Mouse (Mus musculus) MEL (cell line): ENCODE measurements around the gene Cd8a. TPM values are rescaled to one million over a fixed set of nuclear protein-coding genes. Genes with fewer than 3 reads are reported as not detected.

Experiments used
- DNase-seq: peaks from one replicate; pipeline ENCODE4 v3.0.0; 2011; ENCODE audit warnings: low read depth, low spot score
- H3K27ac ChIP-seq: 2 replicates; pipeline ENCODE4 v1.5.1; 2012; ENCODE audit warnings: low read depth, mild to moderate bottlenecking, control low read depth, low read length, moderate library complexity; ENCODE audit not compliant: control insufficient read depth
- H3K27me3 ChIP-seq, 2 experiments: fragments of 150-350 bp in 1 of 2; sonication (generic) in 1 of 2; 2 replicates each; pipeline ENCODE4 v1.6.1; 2012; ENCODE audit warnings: low read length in 2 of 2, mild to moderate bottlenecking in 2 of 2, improper control_type of control experiment in 1 of 2, moderate library complexity in 1 of 2; ENCODE audit not compliant: insufficient read depth in 2 of 2, control insufficient read depth in 1 of 2
- H3K36me3 ChIP-seq, 2 experiments: 2 replicates each; pipeline ENCODE4 v1.6.1; 2012 to 2014; ENCODE audit warnings: low read length in 2 of 2, improper control_type of control experiment in 1 of 2, inconsistent platforms in 1 of 2, mild to moderate bottlenecking in 1 of 2; ENCODE audit not compliant: insufficient read depth in 2 of 2, control insufficient read depth in 1 of 2
- H3K4me1 ChIP-seq, 2 experiments: fragments of 150-350 bp in 1 of 2; sonication (generic) in 1 of 2; 2 replicates each; pipeline ENCODE4 v1.6.1; 2012; ENCODE audit warnings: low read length in 2 of 2, improper control_type of control experiment in 1 of 2, mild to moderate bottlenecking in 1 of 2; ENCODE audit not compliant: insufficient read depth in 2 of 2, control insufficient read depth in 1 of 2
- H3K4me3 ChIP-seq, 2 experiments: fragments of 150-350 bp in 1 of 2; sonication (generic) in 1 of 2; 2 replicates each; pipeline ENCODE4 v1.5.1; 2012; ENCODE audit warnings: low read depth in 2 of 2, low read length in 2 of 2, mild to moderate bottlenecking in 2 of 2, moderate library complexity in 2 of 2, control low read depth in 1 of 2, improper control_type of control experiment in 1 of 2; ENCODE audit not compliant: control insufficient read depth in 1 of 2, insufficient read depth in 1 of 2
- H3K79me2 ChIP-seq: 2 replicates; pipeline ENCODE4 v1.6.1; 2012; ENCODE audit warnings: mild to moderate bottlenecking, low read length, moderate library complexity; ENCODE audit not compliant: control insufficient read depth, poor library complexity, insufficient read depth
- H3K9ac ChIP-seq: 2 replicates; pipeline ENCODE4 v1.6.1; 2012; ENCODE audit warnings: low read depth, mild to moderate bottlenecking, control low read depth, low read length, moderate library complexity; ENCODE audit not compliant: control insufficient read depth, poor library complexity, severe bottlenecking
- H3K9me3 ChIP-seq: fragments of 150-350 bp; sonication (generic); replicated peaks from 2 replicates; pipeline ENCODE4 v1.6.1; 2012; ENCODE audit warnings: mild to moderate bottlenecking, low read length, improper control_type of control experiment, moderate library complexity; ENCODE audit not compliant: insufficient read depth
- BHLHE40 ChIP-seq: IDR thresholded peaks from 2 replicates; pipeline ENCODE4 v1.6.1; 2012; ENCODE audit warnings: low read depth, mild to moderate bottlenecking, inconsistent platforms, low read length, improper control_type of control experiment, borderline replicate concordance
- CHD1 ChIP-seq: IDR thresholded peaks from 2 replicates; pipeline ENCODE4 v1.6.1; 2012; ENCODE audit warnings: low read depth, mild to moderate bottlenecking, inconsistent platforms, low read length, improper control_type of control experiment
- CHD2 ChIP-seq: IDR thresholded peaks from 2 replicates; pipeline ENCODE4 v1.6.1; 2011; ENCODE audit warnings: low read length, improper control_type of control experiment
- CTCF ChIP-seq, 3 experiments: IDR thresholded peaks in 2 of 3; conservative IDR thresholded peaks in 1 of 3; 2 replicates each; pipeline ENCODE4 v1.5.1; 2011 to 2012; ENCODE audit warnings: low read length in 3 of 3, low read depth in 2 of 3, mild to moderate bottlenecking in 2 of 3, improper control_type of control experiment in 1 of 3, inconsistent platforms in 1 of 3, mixed read lengths in 1 of 3, moderate library complexity in 1 of 3; ENCODE audit not compliant: control insufficient read depth in 1 of 3, insufficient read depth in 1 of 3, poor library complexity in 1 of 3, severe bottlenecking in 1 of 3
- E2F4 ChIP-seq: IDR thresholded peaks from 2 replicates; pipeline ENCODE4 v1.6.1; 2011; ENCODE audit warnings: low read depth, low read length, improper control_type of control experiment, borderline replicate concordance
- ELF1 ChIP-seq: IDR thresholded peaks from 2 replicates; pipeline ENCODE4 v1.6.1; 2014; ENCODE audit warnings: low read depth, mild to moderate bottlenecking, inconsistent platforms, low read length, improper control_type of control experiment, moderate library complexity
- ETS1 ChIP-seq: IDR thresholded peaks from 2 replicates; pipeline ENCODE4 v1.6.1; 2012; ENCODE audit warnings: low read depth, mild to moderate bottlenecking, inconsistent platforms, low read length, improper control_type of control experiment, moderate library complexity
- JUND ChIP-seq: IDR thresholded peaks from 2 replicates; pipeline ENCODE4 v1.6.1; 2011; ENCODE audit warnings: low read depth, mild to moderate bottlenecking, improper control_type of control experiment, low read length
- KAT2A ChIP-seq: conservative IDR thresholded peaks from 2 replicates; pipeline ENCODE4 v1.6.1; 2012; ENCODE audit warnings: low read depth, low read length, improper control_type of control experiment, inconsistent platforms
- MAFK ChIP-seq: IDR thresholded peaks from 2 replicates; pipeline ENCODE4 v1.6.1; 2011; ENCODE audit warnings: low read depth, mild to moderate bottlenecking, low read length, improper control_type of control experiment, borderline replicate concordance
- MAX ChIP-seq: IDR thresholded peaks from 2 replicates; pipeline ENCODE4 v1.6.1; 2011; ENCODE audit warnings: low read length, improper control_type of control experiment
- MAZ ChIP-seq: IDR thresholded peaks from 2 replicates; pipeline ENCODE4 v1.6.1; 2012; ENCODE audit warnings: low read depth, mild to moderate bottlenecking, inconsistent platforms, low read length, improper control_type of control experiment
- MEF2A ChIP-seq: IDR thresholded peaks from 2 replicates; pipeline ENCODE4 v1.6.1; 2014; ENCODE audit warnings: low read depth, mild to moderate bottlenecking, inconsistent platforms, low read length, improper control_type of control experiment; ENCODE audit not compliant: poor library complexity, insufficient replicate concordance, severe bottlenecking; ENCODE audit errors: extremely low read depth
- MYB ChIP-seq: IDR thresholded peaks from 2 replicates; pipeline ENCODE4 v1.6.1; 2011; ENCODE audit warnings: mild to moderate bottlenecking, low read depth, low read length, improper control_type of control experiment
- NELFE ChIP-seq: IDR thresholded peaks from 2 replicates; pipeline ENCODE4 v1.6.1; 2011; ENCODE audit warnings: low read depth, low read length, improper control_type of control experiment
- NRF1 ChIP-seq: IDR thresholded peaks from 2 replicates; pipeline ENCODE4 v1.6.1; 2014; ENCODE audit warnings: low read depth, mild to moderate bottlenecking, inconsistent platforms, low read length, improper control_type of control experiment, moderate library complexity; ENCODE audit not compliant: poor library complexity, insufficient read depth, severe bottlenecking
- POLR2A ChIP-seq, 2 experiments: IDR thresholded peaks; 2 replicates each; pipeline ENCODE4 v1.6.1; 2011 to 2012; ENCODE audit warnings: low read length in 2 of 2, mild to moderate bottlenecking in 2 of 2, control low read depth in 1 of 2, improper control_type of control experiment in 1 of 2, low read depth in 1 of 2, moderate library complexity in 1 of 2; ENCODE audit not compliant: control insufficient read depth in 1 of 2, insufficient read depth in 1 of 2, poor library complexity in 1 of 2
- POLR2AphosphoS2 ChIP-seq: IDR thresholded peaks from 2 replicates; pipeline ENCODE4 v1.6.1; 2011; ENCODE audit warnings: low read length, improper control_type of control experiment
- POLR2AphosphoS5 ChIP-seq: IDR thresholded peaks from 2 replicates; pipeline ENCODE4 v1.6.1; 2012; ENCODE audit warnings: low read depth, borderline replicate concordance, mild to moderate bottlenecking, inconsistent platforms, low read length, moderate library complexity, mixed read lengths
- RAD21 ChIP-seq: IDR thresholded peaks from 2 replicates; pipeline ENCODE4 v1.6.1; 2011; ENCODE audit warnings: mild to moderate bottlenecking, low read depth, low read length, improper control_type of control experiment
- SMC3 ChIP-seq: IDR thresholded peaks from 2 replicates; pipeline ENCODE4 v1.6.1; 2011; ENCODE audit warnings: low read depth, low read length, improper control_type of control experiment
- TBP ChIP-seq: IDR thresholded peaks from 2 replicates; pipeline ENCODE4 v1.8.0; 2011; ENCODE audit warnings: low read depth, low read length, improper control_type of control experiment
- UBTF ChIP-seq: IDR thresholded peaks from 2 replicates; pipeline ENCODE4 v1.6.1; 2012; ENCODE audit warnings: low read depth, mild to moderate bottlenecking, inconsistent platforms, low read length, improper control_type of control experiment, moderate library complexity, borderline replicate concordance; ENCODE audit not compliant: insufficient read depth
- ZC3H11A ChIP-seq: IDR thresholded peaks from 2 replicates; pipeline ENCODE4 v1.6.1; 2012; ENCODE audit warnings: low read depth, mild to moderate bottlenecking, inconsistent platforms, low read length, improper control_type of control experiment
- ZMIZ1 ChIP-seq: IDR thresholded peaks from 2 replicates; pipeline ENCODE4 v1.6.1; 2012; ENCODE audit warnings: low read depth, mild to moderate bottlenecking, inconsistent platforms, low read length, improper control_type of control experiment, moderate library complexity
- polyA plus RNA-seq, 2 experiments: library from polyadenylated mRNA; stranded (reverse) in 1 of 2; unstranded in 1 of 2; fragments of >175 nt in 1 of 2; fragments of >200 nt in 1 of 2; gene quantifications; 2 replicates each; pipeline versions ENCODE4 v1.2.1 to v1.2.4; 2012; ENCODE audit warnings: low replicate concordance in 2 of 2, low read depth in 1 of 2; ENCODE audit not compliant: insufficient read length in 2 of 2, insufficient read depth in 1 of 2, missing spikeins in 1 of 2
- total RNA-seq: library from RNA; depleted of rRNA; stranded (reverse); fragments of 300-350 nt; gene quantifications from 2 replicates; pipeline ENCODE4 v1.2.3, GENCODE M21; 2012

Cd8a gene
- total and polyA plus RNA-seq, 3 experiments, result not detected

- no peak overlapping the region for H3K9ac ChIP-seq
- no peak overlapping the region for H3K4me3 ChIP-seq
- no peaks in the 10 kb centered on the region for H3K36me3 ChIP-seq
- DNase-seq, result peak; percentile 63
- no peaks in the 10 kb centered on the region for H3K27me3 ChIP-seq
- TF ChIP-seq ZMIZ1 (no peak), RAD21 (peak; percentile 80), JUND (no peak), ZC3H11A (peak; percentile 62), NRF1 (no peak), ETS1 (no peak), TBP (no peak), NELFE (no peak), SMC3 (peak; percentile 84), BHLHE40 (no peak), MAFK (no peak), MYB (no peak), POLR2AphosphoS5 (no peak), CHD1 (no peak), POLR2AphosphoS2 (no peak), CTCF (IDR thresholded peaks at IDR 0.05 in 2 of 3, conservative IDR thresholded peaks at IDR 0.05 in 1 of 3; ENCODE audit: control insufficient read depth in 1 of 3, insufficient read depth in 1 of 3, low read depth in 2 of 3, low read length in 3 of 3, poor library complexity in 1 of 3, severe bottlenecking in 1 of 3) (peak in 2 of 3 experiments; percentile 51 to 79; a peak in 4 of 6 replicates), ELF1 (no peak), UBTF (no peak), POLR2A (IDR thresholded peaks at IDR 0.05; ENCODE audit: control insufficient read depth in 1 of 2, insufficient read depth in 1 of 2, low read depth in 1 of 2, low read length in 2 of 2, poor library complexity in 1 of 2) (no peak), MEF2A (no peak)
- H3K79me2 ChIP-seq, result no peaks in the 10 kb centered on the region
- H3K4me1 ChIP-seq, result no peaks in the 10 kb centered on the region
- H3K9me3 ChIP-seq, result no peaks in the 10 kb centered on the region
- no peak overlapping the region for H3K27ac ChIP-seq
Observed at GRCm38 (mm10) chr6:71398829-71399609, 25.8 kb downstream of the Cd8a start.

DNA sequence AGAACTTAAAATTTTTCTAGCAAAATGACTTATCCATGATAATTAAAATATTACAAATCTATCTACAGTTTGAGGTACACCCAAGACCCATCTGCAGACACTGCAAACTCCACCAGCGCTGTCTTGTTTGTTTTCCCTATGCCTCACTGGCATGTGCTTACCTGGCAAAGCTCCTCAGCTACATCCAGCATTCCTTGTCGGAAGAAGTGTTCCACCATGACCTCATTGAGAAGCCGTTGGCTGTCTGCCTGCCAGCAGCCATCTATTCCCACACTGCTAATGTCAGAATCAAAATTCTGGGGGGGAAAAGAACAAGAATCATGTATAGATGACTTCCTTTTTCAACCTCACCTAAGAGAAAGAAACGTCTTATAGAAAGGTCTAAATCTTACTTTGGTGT, 41.4 kb downstream of the Cd8a start:
- Histone ChIP-seq H3K79me2 (no peaks in the 10 kb centered on the region), H3K36me3 (peaks cover 5 to 16% of the 10 kb centered on the region in 2 experiments), H3K27me3 (no peaks in the 10 kb centered on the region)

More for the DNA sequence above, 41.4 kb downstream of the Cd8a start:
- no peak overlapping the region for H3K9ac ChIP-seq
- peaks cover 9 to 28% of the 10 kb centered on the region in 2 experiments; a peak in 3 of 4 replicates for H3K4me1 ChIP-seq
- no peak for DNase-seq
- no peaks in the 10 kb centered on the region for H3K9me3 ChIP-seq
- no peak overlapping the region for H3K4me3 ChIP-seq
- H3K27ac ChIP-seq, result no peak overlapping the region
- TF ChIP-seq TBP (no peak), ZC3H11A (no peak), E2F4 (no peak), MAX (no peak), POLR2AphosphoS2 (no peak), MAZ (no peak), KAT2A (no peak), MYB (no peak), CHD2 (no peak)
